7 mouse cellular contexts compared by ENCODE assay signal in the genomic region with DNA sequence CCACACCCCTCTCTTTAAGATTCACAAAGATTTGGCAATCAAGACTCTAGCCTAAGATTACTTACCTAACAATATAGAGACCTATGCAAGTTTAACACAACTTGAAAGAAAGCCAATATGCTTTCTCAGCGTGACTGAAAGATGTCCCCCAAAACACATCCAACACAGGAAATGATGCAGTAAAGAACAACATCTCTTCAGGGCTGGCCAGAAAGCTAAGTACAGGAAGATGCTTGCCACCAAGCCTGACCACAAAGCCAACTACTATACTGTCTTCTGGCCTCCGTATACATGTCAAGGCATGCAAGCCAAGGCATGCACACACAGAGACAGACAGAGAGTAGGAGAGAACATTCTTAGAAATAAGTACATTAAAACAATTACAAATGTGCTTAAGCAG. TPM values are rescaled to one million over a fixed set of nuclear protein-coding genes. Genes with fewer than 3 reads are reported as not detected.
A peak's percentile ranks its signal among the peaks of the same experiment; 100 is the strongest.
DNase-seq lines count a peak whose midpoint lies in the region; ATAC-seq lines count a peak whose summit lies in the region.

No protein-coding gene starts in this region.

- no peak overlapping the region for H3K9ac ChIP-seq in neural tube, embryonic 11.5 days (ENCODE audit: low read length)
- no peak overlapping the region for H3K9ac ChIP-seq in embryonic facial prominence, embryonic 15.5 days
- H3K9ac ChIP-seq in limb, embryonic 13.5 days, result no peak overlapping the region
- peak overlapping the region; percentile 97; the same call in 1 of the 2 replicates for H3K9ac ChIP-seq in stomach, embryonic 16.5 days (ENCODE audit: low read length)

- WGBS in neural tube, embryonic 11.5 days, result 90% methylated on average over 2 of the region's 2 CpGs
- 56% methylated on average over 2 of the region's 2 CpGs for WGBS in embryonic facial prominence, embryonic 15.5 days
- 72% methylated on average over 2 of the region's 2 CpGs for WGBS in limb, embryonic 13.5 days
- 67% methylated on average over 2 of the region's 2 CpGs for WGBS in stomach, embryonic 16.5 days

- H3K27ac ChIP-seq in neural tube, embryonic 11.5 days (ENCODE audit: low read depth, low read length), result no peak overlapping the region
- H3K27ac ChIP-seq in embryonic facial prominence, embryonic 15.5 days (replicated peaks), result no peak overlapping the region
- no peak overlapping the region for H3K27ac ChIP-seq in limb, embryonic 13.5 days
- no peak overlapping the region for H3K27ac ChIP-seq in stomach, embryonic 16.5 days (ENCODE audit: low read length)

- ATAC-seq in neural tube, embryonic 11.5 days (ENCODE audit: insufficient read depth, low FRiP score, low TSS enrichment), result no peak
- no peak for ATAC-seq in embryonic facial prominence, embryonic 15.5 days (ENCODE audit: insufficient number of reproducible peaks, low FRiP score, low TSS enrichment, low read depth)
- ATAC-seq in limb, embryonic 13.5 days (ENCODE audit: low FRiP score, low read depth), result no peak
- ATAC-seq in stomach, embryonic 16.5 days (ENCODE audit: insufficient read depth, low FRiP score), result no peak

- no peaks in the 10 kb centered on the region for H3K36me3 ChIP-seq in neural tube, embryonic 11.5 days (ENCODE audit: control insufficient read depth, insufficient read depth, low read length)
- H3K36me3 ChIP-seq in embryonic facial prominence, embryonic 15.5 days, result no peaks in the 10 kb centered on the region
- no peaks in the 10 kb centered on the region for H3K36me3 ChIP-seq in limb, embryonic 13.5 days
- H3K36me3 ChIP-seq in stomach, embryonic 16.5 days (ENCODE audit: control insufficient read depth, insufficient read depth, low read length), result no peaks in the 10 kb centered on the region

- H3K27me3 ChIP-seq in neural tube, embryonic 11.5 days (ENCODE audit: control insufficient read depth, insufficient read depth, low read length), result no peaks in the 10 kb centered on the region
- no peaks in the 10 kb centered on the region for H3K27me3 ChIP-seq in embryonic facial prominence, embryonic 15.5 days
- H3K27me3 ChIP-seq in limb, embryonic 13.5 days, result no peaks in the 10 kb centered on the region
- H3K27me3 ChIP-seq in stomach, embryonic 16.5 days (ENCODE audit: control insufficient read depth, insufficient read depth, low read length), result no peaks in the 10 kb centered on the region

- 0 out of 2 replicates have a peak overlapping the region, but pooled peaks have one; percentile 81 for H3K4me2 ChIP-seq in neural tube, embryonic 11.5 days (ENCODE audit: low read depth)
- H3K4me2 ChIP-seq in embryonic facial prominence, embryonic 15.5 days (replicated peaks), result peak overlapping the region; percentile 62
- H3K4me2 ChIP-seq in limb, embryonic 13.5 days (replicated peaks), result peak overlapping the region; percentile 81
- H3K4me2 ChIP-seq in stomach, embryonic 16.5 days (ENCODE audit: low read depth, low read length), result peak overlapping the region; percentile 69

- H3K4me3 ChIP-seq in neural tube, embryonic 11.5 days (ENCODE audit: low read depth, low read length), result no peak overlapping the region
- peak overlapping the region; percentile 95 for H3K4me3 ChIP-seq in embryonic facial prominence, embryonic 15.5 days (replicated peaks)
- H3K4me3 ChIP-seq in limb, embryonic 13.5 days, result peak overlapping the region; percentile 96
- H3K4me3 ChIP-seq in stomach, embryonic 16.5 days (replicated peaks; ENCODE audit: low read length), result peak overlapping the region; percentile 94

- peaks cover 8% of the 10 kb centered on the region for H3K4me1 ChIP-seq in neural tube, embryonic 11.5 days (ENCODE audit: control insufficient read depth, insufficient read depth, low read length)
- H3K4me1 ChIP-seq in embryonic facial prominence, embryonic 15.5 days, result peaks cover 20% of the 10 kb centered on the region
- peaks cover 26% of the 10 kb centered on the region for H3K4me1 ChIP-seq in limb, embryonic 13.5 days
- peaks cover 19% of the 10 kb centered on the region for H3K4me1 ChIP-seq in stomach, embryonic 16.5 days (ENCODE audit: control insufficient read depth, insufficient read depth, low read length)

- H3K9me3 ChIP-seq in neural tube, embryonic 11.5 days (ENCODE audit: control insufficient read depth, low read length), result no peaks in the 10 kb centered on the region
- H3K9me3 ChIP-seq in embryonic facial prominence, embryonic 15.5 days (replicated peaks), result no peaks in the 10 kb centered on the region
- H3K9me3 ChIP-seq in limb, embryonic 13.5 days, result no peaks in the 10 kb centered on the region
- H3K9me3 ChIP-seq in stomach, embryonic 16.5 days (replicated peaks; ENCODE audit: control insufficient read depth, low read length), result no peaks in the 10 kb centered on the region

- DNase-seq in neural tube, embryonic 11.5 days (ENCODE audit: low spot score), result no peak
- no peak for DNase-seq in neural tube, embryonic 10.5 days (ENCODE audit: extremely low spot score, low spot score)
- DNase-seq in MN1 (ENCODE audit: low spot score), result no peak
- no peak for DNase-seq in cerebellum, postnatal 10 days

RNA-seq across cellular contexts. Expression of gene Pdcd6ip, which starts 2.0 kb away (rescaled TPM):
- polyA plus RNA-seq in neural tube, embryonic 11.5 days (2014; fragmentation: Nextera tagmentation; extraction: Ambion mirVana), result 55.6 and 56.0 TPM in 2 replicates
- 73.5 and 73.9 TPM in 2 replicates for polyA plus RNA-seq in embryonic facial prominence, embryonic 15.5 days (2015; fragmentation: Nextera tagmentation; extraction: Ambion mirVana)
- polyA plus RNA-seq in limb, embryonic 13.5 days (2015; fragmentation: Nextera tagmentation; extraction: Ambion mirVana), result 52.4 and 58.8 TPM in 2 replicates
- 99.5 and 113 TPM in 2 replicates for polyA plus RNA-seq in stomach, embryonic 16.5 days (2015; fragmentation: Nextera tagmentation; extraction: Ambion mirVana)

RNA-seq across cellular contexts. Expression of gene Clasp2, which starts 35.2 kb away (rescaled TPM):
- 53.0 and 58.0 TPM in 2 replicates for polyA plus RNA-seq in neural tube, embryonic 11.5 days (2014; fragmentation: Nextera tagmentation; extraction: Ambion mirVana)
- polyA plus RNA-seq in embryonic facial prominence, embryonic 15.5 days (2015; fragmentation: Nextera tagmentation; extraction: Ambion mirVana), result 21.8 and 22.3 TPM in 2 replicates
- polyA plus RNA-seq in limb, embryonic 13.5 days (2015; fragmentation: Nextera tagmentation; extraction: Ambion mirVana), result 27.6 and 28.1 TPM in 2 replicates
- polyA plus RNA-seq in stomach, embryonic 16.5 days (2015; fragmentation: Nextera tagmentation; extraction: Ambion mirVana), result 22.5 and 25.0 TPM in 2 replicates
